Comparison of ENCODE assay signal across 8 mouse cellular contexts in the genomic region with DNA sequence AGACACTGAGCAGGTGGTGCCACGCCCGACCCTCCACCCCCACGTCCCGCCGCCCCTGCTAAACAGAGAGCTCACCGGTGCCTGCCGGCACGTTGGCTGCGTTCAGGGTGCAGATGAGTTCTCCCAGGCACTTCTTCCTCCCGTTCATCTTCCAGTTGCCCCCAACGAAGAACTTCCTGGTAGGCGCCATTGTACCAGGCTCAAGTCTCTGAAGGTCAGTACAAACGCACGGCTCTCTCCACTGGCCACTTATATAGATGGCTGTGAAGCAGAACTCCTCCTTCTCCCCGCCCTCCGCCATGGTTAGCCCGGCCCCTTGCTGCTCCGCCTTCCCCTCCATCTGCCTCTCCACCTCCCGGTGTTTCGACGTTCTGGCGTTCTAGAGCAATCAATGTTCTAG. TPM values are rescaled to one million over a fixed set of nuclear protein-coding genes. Genes with fewer than 3 reads are reported as not detected.
DNase-seq lines count a peak whose midpoint lies in the region; ATAC-seq and TF ChIP-seq lines count a peak whose summit lies in the region.

A gene (minus strand): TSS at position 364 of the 400 bp plus-strand sequence.

- WGBS in forebrain, embryonic 12.5 days, result 0% methylated on average over 22 of the region's 22 CpGs
- WGBS in heart, postnatal 0 days, result under 1% methylated on average over 22 of the region's 22 CpGs
- under 1% methylated on average over 22 of the region's 22 CpGs for WGBS in liver, embryonic 16.5 days (ENCODE audit: insufficient replicate concordance)
- 0% methylated on average over 22 of the region's 22 CpGs for WGBS in neural tube, embryonic 13.5 days

- no peaks in the 10 kb centered on the region for H3K9me3 ChIP-seq in forebrain, embryonic 12.5 days
- H3K9me3 ChIP-seq in heart, postnatal 0 days (replicated peaks; ENCODE audit: control insufficient read depth, low read length), result no peaks in the 10 kb centered on the region
- H3K9me3 ChIP-seq in liver, embryonic 16.5 days (replicated peaks; ENCODE audit: control insufficient read depth, low read length), result no peaks in the 10 kb centered on the region
- H3K9me3 ChIP-seq in neural tube, embryonic 13.5 days, result no peaks in the 10 kb centered on the region

- TF ChIP-seq CTCF in heart, postnatal 0 days (IDR thresholded peaks at IDR 0.05; ENCODE audit: low read depth), result no peak
- no peak; the same call in 1 of the 2 replicates for TF ChIP-seq CTCF in testis, adult 2 months (IDR thresholded peaks at IDR 0.05; ENCODE audit: control insufficient read depth, insufficient read depth, insufficient replicate concordance, low read depth, low read length)

- peak within 1 kb of the TSS; percentile 88 for H3K4me2 ChIP-seq in forebrain, embryonic 12.5 days
- H3K4me2 ChIP-seq in heart, postnatal 0 days (ENCODE audit: low read depth, low read length), result peak within 1 kb of the TSS; percentile 79
- peak within 1 kb of the TSS; percentile 93 for H3K4me2 ChIP-seq in liver, embryonic 16.5 days (ENCODE audit: low read depth, low read length)
- H3K4me2 ChIP-seq in neural tube, embryonic 13.5 days, result peak within 1 kb of the TSS; percentile 81

- TF ChIP-seq EP300 in heart, postnatal 0 days (IDR thresholded peaks at IDR 0.05; ENCODE audit: low read depth), result 0 out of 2 replicates have a peak, but pooled peaks have one; percentile 24

- no peak; the same call in 1 of the 2 replicates for TF ChIP-seq POLR2A in testis, adult 2 months (IDR thresholded peaks at IDR 0.05; ENCODE audit: control insufficient read depth, low read depth, low read length)

- DNase-seq in CD8-positive naive resting alpha-beta T cell, adult 2 months (ENCODE audit: low read depth in 2 of 2, low spot score in 2 of 2), result peak; percentile 54 to 67
- peak; percentile 79 for DNase-seq in c-Kit-positive CD71-positive TER-119-negative erythroid progenitor cells, embryonic 14.5 days (ENCODE audit: low read depth)
- DNase-seq in heart, postnatal 0 days (ENCODE audit: low spot score), result peak; percentile 97
- DNase-seq in kidney, postnatal 4 days, result peak; percentile 92 to 95

- peaks cover 64% of the 10 kb centered on the region for H3K36me3 ChIP-seq in forebrain, embryonic 12.5 days (replicated peaks)
- peaks cover 56% of the 10 kb centered on the region for H3K36me3 ChIP-seq in heart, postnatal 0 days (replicated peaks; ENCODE audit: control insufficient read depth, insufficient read depth, low read length)
- peaks cover 23% of the 10 kb centered on the region for H3K36me3 ChIP-seq in liver, embryonic 16.5 days (ENCODE audit: control insufficient read depth, insufficient read depth)
- H3K36me3 ChIP-seq in neural tube, embryonic 13.5 days, result peaks cover 62% of the 10 kb centered on the region
- peaks cover 5% of the 10 kb centered on the region for H3K36me3 ChIP-seq in testis, adult 2 months (ENCODE audit: control insufficient read depth, insufficient read depth, low read length)

- H3K27me3 ChIP-seq in forebrain, embryonic 12.5 days, result no peaks in the 10 kb centered on the region
- H3K27me3 ChIP-seq in heart, postnatal 0 days (ENCODE audit: control insufficient read depth, insufficient read depth, low read length), result no peaks in the 10 kb centered on the region
- no peaks in the 10 kb centered on the region for H3K27me3 ChIP-seq in liver, embryonic 16.5 days (ENCODE audit: control insufficient read depth, insufficient read depth, low read depth, low read length)
- no peaks in the 10 kb centered on the region for H3K27me3 ChIP-seq in neural tube, embryonic 13.5 days
- no peaks in the 10 kb centered on the region for H3K27me3 ChIP-seq in testis, adult 2 months (ENCODE audit: control insufficient read depth, insufficient read depth, low read length)

- H3K4me3 ChIP-seq in forebrain, embryonic 12.5 days (replicated peaks), result peak within 1 kb of the TSS; percentile 73
- H3K4me3 ChIP-seq in heart, postnatal 0 days (ENCODE audit: low read depth, low read length), result peak within 1 kb of the TSS; percentile 71
- H3K4me3 ChIP-seq in liver, embryonic 16.5 days (ENCODE audit: low read depth, low read length), result peak within 1 kb of the TSS; percentile 83
- peak within 1 kb of the TSS; percentile 58 for H3K4me3 ChIP-seq in neural tube, embryonic 13.5 days
- peak within 1 kb of the TSS; percentile 83 for H3K4me3 ChIP-seq in testis, adult 2 months (ENCODE audit: control insufficient read depth, low read depth, low read length)

- peak; percentile 91 for ATAC-seq in forebrain, embryonic 12.5 days (ENCODE audit: low FRiP score)
- ATAC-seq in heart, postnatal 0 days (ENCODE audit: insufficient read depth, low read depth), result peak; percentile 89
- peak; percentile 87 for ATAC-seq in liver, embryonic 16.5 days (ENCODE audit: low read depth)
- peak; percentile 87 for ATAC-seq in neural tube, embryonic 13.5 days (ENCODE audit: low read depth)

- peaks cover 50% of the 10 kb centered on the region for H3K4me1 ChIP-seq in forebrain, embryonic 12.5 days
- peaks cover 13% of the 10 kb centered on the region; the same call in 1 of the 2 replicates for H3K4me1 ChIP-seq in heart, postnatal 0 days (ENCODE audit: control insufficient read depth, insufficient read depth)
- peaks cover 38% of the 10 kb centered on the region for H3K4me1 ChIP-seq in liver, embryonic 16.5 days (ENCODE audit: control insufficient read depth, low read depth, low read length)
- peaks cover 46% of the 10 kb centered on the region for H3K4me1 ChIP-seq in neural tube, embryonic 13.5 days (replicated peaks)
- peaks cover 46% of the 10 kb centered on the region for H3K4me1 ChIP-seq in testis, adult 2 months (ENCODE audit: control insufficient read depth, insufficient read depth, low read length)

- peak within 1 kb of the TSS; percentile 83 for H3K9ac ChIP-seq in forebrain, embryonic 12.5 days
- H3K9ac ChIP-seq in heart, postnatal 0 days (replicated peaks; ENCODE audit: low read depth, low read length), result peak within 1 kb of the TSS; percentile 91
- H3K9ac ChIP-seq in liver, embryonic 16.5 days (ENCODE audit: low read depth, low read length), result peak within 1 kb of the TSS; percentile 82
- peak within 1 kb of the TSS; percentile 85 for H3K9ac ChIP-seq in neural tube, embryonic 13.5 days

- H3K27ac ChIP-seq in forebrain, embryonic 12.5 days, result peak within 1 kb of the TSS; percentile 88
- H3K27ac ChIP-seq in heart, postnatal 0 days (ENCODE audit: low read depth), result peak within 1 kb of the TSS; percentile 96
- peak within 1 kb of the TSS; percentile 93 for H3K27ac ChIP-seq in liver, embryonic 16.5 days (ENCODE audit: low read length)
- peak within 1 kb of the TSS; percentile 86 for H3K27ac ChIP-seq in neural tube, embryonic 13.5 days (replicated peaks)
- H3K27ac ChIP-seq in testis, adult 2 months (ENCODE audit: control insufficient read depth, insufficient read depth, low read depth, low read length), result peak within 1 kb of the TSS; percentile 99

RNA-seq across cellular contexts. Expression of the gene that starts here (rescaled TPM):
- polyA plus RNA-seq in forebrain, embryonic 12.5 days (2016; fragmentation: Nextera tagmentation; extraction: Ambion mirVana), result 559 and 592 TPM in 2 replicates
- 1,544 and 1,648 TPM in 2 replicates for total RNA-seq in heart, postnatal 0 days (2014; rRNA removed; ENCODE audit: low replicate concordance)
- 1,138 and 1,142 TPM in 2 replicates for polyA plus RNA-seq in heart, postnatal 0 days (2015; fragmentation: Nextera tagmentation; extraction: Ambion mirVana)
- polyA plus RNA-seq in liver, embryonic 16.5 days (2015; fragmentation: Nextera tagmentation; extraction: Ambion mirVana), result 450 and 452 TPM in 2 replicates
- 385 and 391 TPM in 2 replicates for polyA plus RNA-seq in neural tube, embryonic 13.5 days (2015; fragmentation: Nextera tagmentation; extraction: Ambion mirVana)
- polyA plus RNA-seq in testis, adult 2 months (2012; rRNA removed), result 471 and 473 TPM in 2 replicates

Comparison
In these comparisons a context has a peak if more than half of its experiments do, and no peak if none do; other contexts are left out.
1. Peak in every context shown above with its lines: DNase-seq, ATAC-seq, H3K4me3 ChIP-seq and H3K27ac ChIP-seq.